Mouse (Mus musculus): ENCODE data around the gene Arhgef38. TPM values are rescaled to one million over a fixed set of nuclear protein-coding genes. Genes with fewer than 3 reads are reported as not detected.

Gene Arhgef38
- not detected for polyA plus RNA-seq (2014; fragmentation: Illumina TruSeq; extraction: RNeasy Lipid Tissue Mini Kit (QIAGEN cat#74804); ENCODE audit: low read depth, low replicate concordance)

GRCm38 (mm10) chr3:133234821-133235295 is at the start of gene Arhgef38:
Arhgef38 (minus strand) TSS chr3:133234949.

GRCm38 (mm10) chr3:133091664-133092273 is 143.0 kb downstream of the Arhgef38 start, which contains the start of the genes Ints12 and Gstcd:
Ints12 (plus strand) TSS chr3:133091840.
Gstcd (minus strand) TSS chr3:133092033.

Other genes with a start within 250 kb of the Arhgef38 start
- 25.0 TPM for gene Ints12, start 143.1 kb downstream of the Arhgef38 start, polyA plus RNA-seq (2014; fragmentation: Illumina TruSeq; extraction: RNeasy Lipid Tissue Mini Kit (QIAGEN cat#74804); ENCODE audit: low read depth, low replicate concordance)
- 15.6 TPM for gene Gstcd, start 142.9 kb downstream of the Arhgef38 start, polyA plus RNA-seq (2014; fragmentation: Illumina TruSeq; extraction: RNeasy Lipid Tissue Mini Kit (QIAGEN cat#74804); ENCODE audit: low read depth, low replicate concordance)
- gene Ppa2, start 75.2 kb upstream of the Arhgef38 start, polyA plus RNA-seq (2014; fragmentation: Illumina TruSeq; extraction: RNeasy Lipid Tissue Mini Kit (QIAGEN cat#74804); ENCODE audit: low read depth, low replicate concordance), result 118 TPM

Data from adrenal gland, adult 10 weeks (tissue).